Mouse (Mus musculus): ENCODE results near the gene Trpc2. TPM values are rescaled to one million over a fixed set of nuclear protein-coding genes. Genes with fewer than 3 reads are reported as not detected.

Trpc2 gene
- total and polyA plus RNA-seq, 2 experiments from 2014 or later = 1.2 TPM; not detected in 1

GRCm38 (mm10) chr7:102066363-102066762 lies 16.6 kb upstream of the Trpc2 start:
- Histone ChIP-seq H3K4me3 (ENCODE audit: low read depth, low read length) (peak overlapping the region; percentile 76), H3K9me3 (replicated peaks; ENCODE audit: control insufficient read depth, low read length) (no peaks in the 10 kb centered on the region), H3K27ac (ENCODE audit: low read depth) (no peak overlapping the region), H3K36me3 (replicated peaks; ENCODE audit: control insufficient read depth, insufficient read depth, low read length) (peaks cover 14% of the 10 kb centered on the region; the same call in 1 of the 2 replicates), H3K9ac (replicated peaks; ENCODE audit: low read depth, low read length) (peak overlapping the region; percentile 63; the same call in 1 of the 2 replicates), H3K4me1 (ENCODE audit: control insufficient read depth, insufficient read depth) (peaks cover 17% of the 10 kb centered on the region), H3K4me2 (ENCODE audit: low read depth, low read length) (peak overlapping the region; percentile 78), H3K27me3 (ENCODE audit: control insufficient read depth, insufficient read depth, low read length) (no peaks in the 10 kb centered on the region)
- DNase-seq (ENCODE audit: low spot score) = no peak
- no peak for ATAC-seq (ENCODE audit: insufficient read depth, low read depth)
- TF ChIP-seq EP300 (IDR thresholded peaks at IDR 0.05; ENCODE audit: low read depth) (no peak), CTCF (IDR thresholded peaks at IDR 0.05; ENCODE audit: low read depth) (no peak)
- 59% methylated on average over 6 of the region's 6 CpGs for WGBS

- peaks cover 80% of the 10 kb centered on the region for H3K36me3 ChIP-seq (replicated peaks; ENCODE audit: control insufficient read depth, insufficient read depth, low read length)
- WGBS = 82% methylated on average over 7 of the region's 7 CpGs
- DNase-seq (ENCODE audit: low spot score) = no peak
- ATAC-seq (ENCODE audit: insufficient read depth, low read depth) = no peak
- no peak overlapping the region for H3K9ac ChIP-seq (replicated peaks; ENCODE audit: low read depth, low read length)
- H3K27me3 ChIP-seq (ENCODE audit: control insufficient read depth, insufficient read depth, low read length) = no peaks in the 10 kb centered on the region
- TF ChIP-seq CTCF (IDR thresholded peaks at IDR 0.05; ENCODE audit: low read depth) = peak; percentile 49
- TF ChIP-seq EP300 (IDR thresholded peaks at IDR 0.05; ENCODE audit: low read depth) = no peak
- H3K9me3 ChIP-seq (replicated peaks; ENCODE audit: control insufficient read depth, low read length) = no peaks in the 10 kb centered on the region
- H3K4me3 ChIP-seq (ENCODE audit: low read depth, low read length) = no peak overlapping the region
- no peaks in the 10 kb centered on the region for H3K4me1 ChIP-seq (ENCODE audit: control insufficient read depth, insufficient read depth)
- no peak overlapping the region for H3K27ac ChIP-seq (ENCODE audit: low read depth)
- no peak overlapping the region for H3K4me2 ChIP-seq (ENCODE audit: low read depth, low read length)
Observed at GRCm38 (mm10) chr7:102076714-102077296, 6.1 kb upstream of the Trpc2 start.

GRCm38 (mm10) chr7:102078517-102078916 lies 4.4 kb upstream of the Trpc2 start:
- TF ChIP-seq EP300 (IDR thresholded peaks at IDR 0.05; ENCODE audit: low read depth) = no peak
- TF ChIP-seq CTCF (IDR thresholded peaks at IDR 0.05; ENCODE audit: low read depth) = peak; percentile 64
- no peak overlapping the region for H3K27ac ChIP-seq (ENCODE audit: low read depth)
- no peak for ATAC-seq (ENCODE audit: insufficient read depth, low read depth)
- H3K9me3 ChIP-seq (replicated peaks; ENCODE audit: control insufficient read depth, low read length) = no peaks in the 10 kb centered on the region
- H3K4me2 ChIP-seq (ENCODE audit: low read depth, low read length) = no peak overlapping the region
- WGBS = 75% methylated on average over 7 of the region's 7 CpGs
- H3K9ac ChIP-seq (replicated peaks; ENCODE audit: low read depth, low read length) = no peak overlapping the region
- H3K4me3 ChIP-seq (ENCODE audit: low read depth, low read length) = no peak overlapping the region
- no peaks in the 10 kb centered on the region for H3K4me1 ChIP-seq (ENCODE audit: control insufficient read depth, insufficient read depth)
- DNase-seq (ENCODE audit: low spot score) = no peak
- peaks cover 78% of the 10 kb centered on the region for H3K36me3 ChIP-seq (replicated peaks; ENCODE audit: control insufficient read depth, insufficient read depth, low read length)
- no peaks in the 10 kb centered on the region for H3K27me3 ChIP-seq (ENCODE audit: control insufficient read depth, insufficient read depth, low read length)

GRCm38 (mm10) chr7:102080311-102080710 lies 2.6 kb upstream of the Trpc2 start:
- H3K4me3 ChIP-seq (ENCODE audit: low read depth, low read length) = no peak overlapping the region
- H3K9ac ChIP-seq (replicated peaks; ENCODE audit: low read depth, low read length) = no peak overlapping the region
- no peaks in the 10 kb centered on the region for H3K9me3 ChIP-seq (replicated peaks; ENCODE audit: control insufficient read depth, low read length)
- DNase-seq (ENCODE audit: low spot score) = no peak
- WGBS = 89% methylated on average over 8 of the region's 8 CpGs
- no peak overlapping the region for H3K4me2 ChIP-seq (ENCODE audit: low read depth, low read length)
- no peak overlapping the region for H3K27ac ChIP-seq (ENCODE audit: low read depth)
- no peak for ATAC-seq (ENCODE audit: insufficient read depth, low read depth)
- no peaks in the 10 kb centered on the region for H3K27me3 ChIP-seq (ENCODE audit: control insufficient read depth, insufficient read depth, low read length)
- peaks cover 73% of the 10 kb centered on the region for H3K36me3 ChIP-seq (replicated peaks; ENCODE audit: control insufficient read depth, insufficient read depth, low read length)
- TF ChIP-seq EP300 (IDR thresholded peaks at IDR 0.05; ENCODE audit: low read depth) = no peak
- no peak for TF ChIP-seq CTCF (IDR thresholded peaks at IDR 0.05; ENCODE audit: low read depth)
- H3K4me1 ChIP-seq (ENCODE audit: control insufficient read depth, insufficient read depth) = no peaks in the 10 kb centered on the region

DNA sequence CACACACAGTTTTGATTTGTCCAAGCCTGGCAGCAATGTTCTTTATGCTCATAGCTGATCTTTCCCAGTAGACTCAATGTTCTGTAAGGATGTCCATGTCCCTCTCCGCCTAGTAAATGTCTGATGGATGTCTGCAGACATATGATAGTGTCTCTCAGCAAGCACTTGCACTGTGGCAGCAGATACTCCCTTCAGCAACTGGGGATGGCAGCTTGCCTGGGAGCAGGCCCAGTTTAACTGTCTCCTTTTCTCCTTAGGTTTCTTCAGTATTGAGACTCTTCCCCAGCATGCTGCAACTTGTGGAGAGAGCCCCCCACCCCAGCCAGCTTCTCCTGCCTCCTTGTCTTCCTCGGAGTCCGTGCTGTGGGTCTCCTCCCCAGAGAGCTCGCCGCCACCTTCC lies 1.1 kb upstream of the Trpc2 start:
- H3K36me3 ChIP-seq (replicated peaks; ENCODE audit: control insufficient read depth, insufficient read depth, low read length) = peaks cover 62% of the 10 kb centered on the region

More for the DNA sequence above, 1.1 kb upstream of the Trpc2 start:
- H3K27me3 ChIP-seq (ENCODE audit: control insufficient read depth, insufficient read depth, low read length) = no peaks in the 10 kb centered on the region
- H3K4me1 ChIP-seq (ENCODE audit: control insufficient read depth, insufficient read depth) = no peaks in the 10 kb centered on the region
- H3K9me3 ChIP-seq (replicated peaks; ENCODE audit: control insufficient read depth, low read length) = no peaks in the 10 kb centered on the region
- 89% methylated on average over 5 of the region's 5 CpGs for WGBS
- H3K9ac ChIP-seq (replicated peaks; ENCODE audit: low read depth, low read length) = no peak overlapping the region
- no peak overlapping the region for H3K4me3 ChIP-seq (ENCODE audit: low read depth, low read length)
- no peak overlapping the region for H3K27ac ChIP-seq (ENCODE audit: low read depth)
- DNase-seq (ENCODE audit: low spot score) (no peak), ATAC-seq (ENCODE audit: insufficient read depth, low read depth) (no peak)
- no peak overlapping the region for H3K4me2 ChIP-seq (ENCODE audit: low read depth, low read length)
- TF ChIP-seq CTCF (IDR thresholded peaks at IDR 0.05; ENCODE audit: low read depth) (no peak), EP300 (IDR thresholded peaks at IDR 0.05; ENCODE audit: low read depth) (no peak)

Measured in heart, postnatal 0 days (tissue).